Mouse (Mus musculus) cerebellum, adult 9-10 months (tissue): ENCODE data around the gene Serpinb1a.
A peak's percentile ranks its signal among the peaks of the same experiment; 100 is the strongest.

Experiments used
- DNase-seq: peaks from one replicate; pipeline ENCODE4 v3.0.0; 2022

Serpinb1a gene

DNA sequence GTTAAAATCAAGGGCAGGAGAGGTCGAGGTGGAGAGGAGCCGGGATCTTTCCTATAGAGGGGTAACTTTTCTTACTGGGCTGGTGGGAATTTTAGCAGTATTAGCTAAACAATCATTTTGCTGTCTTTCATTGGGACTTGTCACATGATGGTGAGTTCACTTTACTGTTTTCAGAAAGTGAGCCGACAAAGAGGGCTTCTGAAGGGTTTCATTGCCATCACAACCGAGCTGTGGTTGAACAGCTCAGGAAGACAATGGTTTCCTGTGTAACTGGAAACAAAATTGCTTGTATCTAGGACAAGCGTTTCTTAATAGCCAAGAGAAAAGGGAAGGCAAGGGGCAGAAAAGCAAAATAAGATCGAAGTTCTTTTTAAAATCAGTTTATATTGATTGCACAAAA lies 17.7 kb downstream of the Serpinb1a start:
- no peak for DNase-seq

GRCm38 (mm10) chr13:32832776-32833175 lies 18.2 kb downstream of the Serpinb1a start:
- DNase-seq: no peak

GRCm38 (mm10) chr13:32831505-32832273 lies 19.3 kb downstream of the Serpinb1a start:
- DNase-seq: no peak

DNA sequence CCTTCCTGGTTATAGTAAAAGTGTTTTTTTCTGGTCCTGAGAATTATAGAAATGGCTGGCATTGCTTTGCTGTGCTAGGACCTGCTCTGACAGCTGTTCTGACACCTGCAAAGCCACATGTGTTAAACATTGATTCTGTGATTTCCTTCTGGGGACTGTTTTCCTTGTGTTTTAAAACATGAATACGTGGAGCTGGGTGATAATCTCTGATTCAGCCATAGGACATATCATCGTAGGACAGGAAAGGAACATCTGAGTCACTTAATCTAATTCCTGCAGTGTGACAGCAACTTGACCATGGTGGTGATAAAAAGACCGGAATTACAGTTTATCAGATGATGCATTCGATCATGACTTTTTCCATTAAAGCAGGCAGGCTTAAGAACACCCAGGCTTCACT lies 22.1 kb downstream of the Serpinb1a start:
- no peak for DNase-seq

GRCm38 (mm10) chr13:32827951-32828350 lies 23.0 kb downstream of the Serpinb1a start:
- peak; percentile 40 for DNase-seq

GRCm38 (mm10) chr13:32827111-32827822 lies 23.7 kb downstream of the Serpinb1a start:
- no peak for DNase-seq

- no peak for DNase-seq
Measured at GRCm38 (mm10) chr13:32825546-32825945, 25.4 kb downstream of the Serpinb1a start.

- DNase-seq: no peak
Measured at GRCm38 (mm10) chr13:32824377-32825330, 26.3 kb downstream of the Serpinb1a start.

DNA sequence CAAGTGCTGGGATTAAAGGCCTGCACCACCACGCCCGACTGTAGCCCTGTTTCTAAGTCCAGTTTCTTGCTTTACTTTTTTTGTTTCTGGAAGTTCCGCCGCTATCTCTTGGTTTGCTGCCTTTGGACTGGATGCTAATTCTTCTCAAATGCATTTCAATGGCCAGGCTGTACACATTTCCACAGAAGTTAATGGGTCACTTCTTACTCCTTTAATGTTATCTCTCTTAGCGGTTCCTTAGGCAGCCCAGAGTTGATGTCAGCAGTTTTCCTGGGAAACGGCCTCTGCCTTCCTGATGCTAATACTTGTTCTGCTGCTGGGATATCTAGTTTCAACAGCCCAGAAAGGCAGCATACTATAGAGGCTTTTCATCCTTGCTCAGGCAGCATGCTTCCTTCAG lies 27.9 kb downstream of the Serpinb1a start:
- no peak for DNase-seq

DNA sequence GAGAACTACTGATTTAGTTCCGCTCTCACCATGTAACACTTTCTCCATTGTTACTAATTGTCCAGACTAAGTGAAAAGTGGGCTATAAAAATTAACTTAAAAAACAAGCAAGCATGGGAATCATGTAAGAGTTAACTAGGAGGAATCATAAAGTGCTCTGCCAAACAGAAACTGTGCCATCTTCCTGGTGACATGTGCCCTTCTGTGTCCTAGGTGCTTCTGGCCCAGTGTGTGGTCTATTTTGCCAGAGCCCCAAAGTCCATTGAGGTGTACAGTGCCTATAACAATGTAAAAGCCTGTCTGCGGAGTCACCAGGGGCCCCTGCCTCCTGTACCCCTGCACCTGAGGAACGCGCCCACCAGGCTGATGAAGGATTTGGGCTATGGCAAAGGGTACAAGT lies 29.3 kb downstream of the Serpinb1a start:
- no peak for DNase-seq

DNA sequence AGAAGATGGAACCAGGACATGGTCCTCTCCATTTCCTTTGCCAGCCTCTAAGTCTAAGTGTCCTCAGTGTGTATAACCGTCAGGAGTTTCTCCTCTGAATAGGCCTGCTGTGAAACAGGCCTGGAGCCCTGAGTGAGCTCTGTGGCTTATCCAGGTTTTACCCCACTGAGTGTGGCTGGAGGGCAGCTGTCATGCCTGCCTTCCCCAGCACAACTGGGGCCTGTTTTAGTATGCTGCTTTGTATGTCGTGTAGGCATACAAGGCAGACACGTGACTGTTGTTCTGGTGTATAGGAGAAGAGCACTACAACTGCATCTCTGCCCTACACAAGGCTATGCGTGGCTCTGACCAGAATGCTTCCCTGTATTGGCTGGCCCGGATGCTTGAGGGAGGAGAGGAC lies 31.1 kb downstream of the Serpinb1a start:
- DNase-seq: no peak

- DNase-seq: no peak
Measured at GRCm38 (mm10) chr13:32819241-32819640, 31.7 kb downstream of the Serpinb1a start.

DNA sequence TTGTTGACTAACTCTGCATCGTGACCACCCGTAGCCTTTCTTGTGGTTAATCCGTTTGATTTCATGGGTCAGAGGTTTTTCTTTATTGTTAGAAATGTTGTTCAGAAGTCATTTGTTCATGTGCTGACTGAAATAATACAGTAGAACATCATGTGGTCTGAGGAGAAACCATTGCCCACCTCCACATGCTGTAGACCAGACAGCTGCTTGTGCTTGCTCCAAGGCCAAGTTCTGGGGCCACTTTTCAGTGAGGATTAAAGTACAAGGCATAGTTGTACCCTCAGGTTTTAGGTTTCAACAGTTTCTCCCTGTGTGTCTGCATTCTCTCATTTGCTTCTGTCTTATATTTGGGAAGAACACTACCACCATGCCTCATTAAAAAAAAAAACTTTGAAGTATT lies 43.4 kb downstream of the Serpinb1a start:
- DNase-seq: no peak

DNA sequence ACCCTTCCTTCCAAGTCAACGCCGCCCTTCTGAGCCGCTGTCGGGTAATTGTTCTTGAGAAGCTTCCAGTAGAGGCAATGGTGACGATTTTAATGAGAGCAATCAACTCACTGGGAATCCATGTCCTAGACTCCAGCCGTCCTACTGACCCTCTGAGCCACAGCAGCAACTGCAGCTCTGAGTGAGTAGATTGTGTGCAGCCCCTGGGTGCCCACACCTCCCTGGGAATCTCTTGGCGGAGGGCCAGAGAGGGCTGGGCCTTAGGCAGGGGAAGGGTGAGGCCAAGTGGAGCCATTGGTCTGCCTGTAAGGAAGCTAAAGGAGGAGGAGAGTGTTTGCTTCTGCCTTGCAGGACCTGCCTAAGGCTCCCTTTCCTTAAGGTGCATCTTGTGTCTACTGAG lies 44.2 kb downstream of the Serpinb1a start:
- DNase-seq: no peak

GRCm38 (mm10) chr13:32803701-32804345 lies 47.2 kb downstream of the Serpinb1a start:
- DNase-seq: no peak

- DNase-seq: peak; percentile 49
Measured at GRCm38 (mm10) chr13:32802259-32803081, 48.5 kb downstream of the Serpinb1a start, which contains the start of gene D930007J09Rik. TSS of gene D930007J09Rik (minus strand) at chr13:32802849.

GRCm38 (mm10) chr13:32801693-32802221 lies 49.2 kb downstream of the Serpinb1a start, which contains the start of gene Wrnip1:
TSS of gene Wrnip1 (plus strand) at chr13:32802038.
- peak; percentile 99 for DNase-seq

GRCm38 (mm10) chr13:32800859-32801258 lies 50.1 kb downstream of the Serpinb1a start:
- peak; percentile 36 for DNase-seq

DNA sequence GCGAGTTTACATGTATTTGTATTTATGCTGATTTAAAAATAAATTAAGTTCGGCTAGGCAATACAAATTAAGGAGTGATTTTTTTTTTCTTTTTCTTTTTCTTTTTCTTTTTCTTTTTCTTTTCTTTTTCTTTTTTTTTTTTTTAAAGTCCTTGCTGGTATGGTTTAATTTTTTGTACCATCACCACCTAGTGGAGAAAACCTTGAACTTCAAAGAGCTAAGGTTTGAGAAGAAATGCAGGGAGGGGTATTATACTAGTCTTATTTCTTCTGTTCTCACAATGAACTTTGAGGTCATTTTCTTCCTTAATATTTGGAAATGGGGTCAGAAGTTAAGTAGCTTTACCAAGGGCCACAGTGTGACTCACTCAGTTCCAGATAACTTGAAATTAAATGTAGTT lies 51.9 kb downstream of the Serpinb1a start:
- DNase-seq: no peak

DNA sequence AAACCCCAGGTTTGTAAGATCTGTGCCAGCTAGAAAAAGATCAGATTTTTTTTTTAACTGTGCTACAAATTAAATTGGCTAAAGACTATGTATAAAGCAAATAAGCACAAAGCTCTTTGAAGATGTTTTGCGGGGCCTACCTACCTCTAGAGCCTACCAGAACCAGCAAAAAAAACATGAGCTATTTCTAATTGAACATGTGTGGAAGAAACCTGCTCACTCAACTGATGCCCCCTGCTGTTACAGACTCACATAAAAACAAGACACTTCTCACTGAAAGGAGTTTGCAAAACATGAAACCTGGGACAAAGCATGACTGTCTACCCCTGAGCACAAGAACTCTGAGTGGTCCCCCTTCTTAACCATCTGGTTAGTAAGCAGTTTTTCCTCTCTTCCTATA lies 53.9 kb downstream of the Serpinb1a start:
- no peak for DNase-seq

DNA sequence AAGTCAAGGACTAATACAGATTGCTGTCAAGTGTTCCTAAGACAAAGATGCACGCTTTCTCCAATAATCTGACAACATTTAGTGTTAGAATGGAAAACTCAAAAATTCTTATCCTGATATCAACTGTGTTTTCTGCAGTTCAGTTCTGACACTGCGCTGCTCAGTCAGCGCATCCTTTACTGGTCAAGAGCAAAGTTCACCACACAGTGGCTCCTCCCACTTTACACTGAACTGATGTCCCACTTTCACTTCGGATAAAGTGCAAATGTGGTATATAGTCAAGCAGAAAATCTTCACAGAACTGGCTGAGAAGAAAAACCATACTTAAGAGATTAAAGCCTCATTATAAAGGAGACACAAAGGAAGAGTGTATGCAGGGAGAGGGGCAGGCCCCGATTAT lies 55.8 kb downstream of the Serpinb1a start:
- DNase-seq: no peak
